Mouse (Mus musculus) spleen, postnatal 0 days (tissue): ENCODE measurements around the gene Arl5a. TPM values are rescaled to one million over a fixed set of nuclear protein-coding genes. Genes with fewer than 3 reads are reported as not detected.

Experiments used
- polyA plus RNA-seq: library from polyadenylated mRNA; unstranded; fragments of >200 nt; fragmentation: Nextera tagmentation; extraction: Ambion mirVana; gene quantifications from 2 replicates; pipeline ENCODE4 v1.2.1, GENCODE M21; 2015

The Arl5a gene
- 18.7 and 19.0 TPM in 2 replicates for polyA plus RNA-seq

GRCm38 (mm10) chr2:52424747-52425522 lies at the start of gene Arl5a:
TSS of gene Arl5a (minus strand) at chr2:52424901.

GRCm38 (mm10) chr2:52378448-52378804 lies 46.3 kb downstream of the Arl5a start, which contains the start of gene Neb:
TSS of gene Neb (minus strand) at chr2:52378474.

Other genes starting within 250 kb of the Arl5a start
- gene Neb, start 46.4 kb downstream of the Arl5a start, polyA plus RNA-seq, result 0.51 and 0.67 TPM in 2 replicates